In the genomic region with DNA sequence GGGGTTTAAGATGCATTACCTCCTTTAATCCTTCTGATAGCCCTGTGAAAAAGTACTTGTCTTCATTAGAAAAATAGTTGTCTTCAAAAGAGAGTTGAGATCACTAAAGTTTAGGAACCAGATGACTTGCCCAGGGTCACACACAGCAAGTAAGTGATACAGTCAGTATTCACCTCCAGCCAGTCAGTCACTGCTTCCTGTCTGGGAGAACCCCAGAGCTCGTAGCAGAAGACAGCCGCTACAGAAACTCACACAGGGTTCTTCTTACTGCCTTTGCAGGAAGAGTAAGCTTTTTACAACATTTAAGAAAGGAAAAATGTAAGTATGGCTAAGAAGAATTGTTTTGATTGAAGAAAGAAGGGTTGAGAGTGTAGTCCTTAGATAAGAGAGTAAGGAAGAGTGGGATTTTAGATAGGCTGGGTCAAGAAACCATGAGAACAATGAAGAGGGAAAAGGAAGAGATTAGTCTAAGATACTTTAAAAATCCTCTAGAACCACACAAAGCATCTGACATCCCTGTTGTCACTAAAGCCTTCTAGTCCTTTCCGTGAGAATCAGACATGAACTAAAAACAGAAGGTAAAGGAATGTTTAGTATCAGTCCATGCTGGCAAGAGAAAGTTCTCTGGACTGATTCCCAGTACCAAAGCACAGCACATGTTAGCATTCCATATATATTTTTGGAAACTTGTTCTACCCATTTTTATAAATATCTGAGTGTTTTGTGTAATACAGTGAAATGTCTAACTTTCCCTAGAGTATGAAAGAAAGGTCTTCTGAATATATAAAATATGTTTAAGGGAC, we compare ENCODE assay signal across 11 mouse cellular contexts. TPM values are rescaled to one million over a fixed set of nuclear protein-coding genes. Genes with fewer than 3 reads are reported as not detected.
A peak's percentile ranks its signal among the peaks of the same experiment; 100 is the strongest.
DNase-seq lines count a peak whose midpoint lies in the region; ATAC-seq and TF ChIP-seq lines count a peak whose summit lies in the region.
"Had no signal": no experiment of that assay in that cellular context is flagged by ENCODE, and none has a peak within 500 bp of the region (broad histone marks: within the 10 kb centered on the region; RNA-seq: fewer than 3 reads in every experiment).

No protein-coding gene starts in this region.

- H3K9ac ChIP-seq in MEL (ENCODE audit: control insufficient read depth, low read depth, low read length, poor library complexity, severe bottlenecking): no peak overlapping the region
- H3K9ac ChIP-seq: embryonic facial prominence, embryonic 13.5 days had no signal

- H3K27me3 ChIP-seq in MEL (ENCODE audit: control insufficient read depth in 1 of 2, insufficient read depth in 2 of 2, low read length in 2 of 2): no peaks in the 10 kb centered on the region
- H3K27me3 ChIP-seq: embryonic facial prominence, embryonic 13.5 days had no signal

- peak; percentile 41 to 64; a peak in 2 of 4 replicates for TF ChIP-seq EP300 in MEL (IDR thresholded peaks at IDR 0.05; ENCODE audit: low read depth in 1 of 2, low read length in 2 of 2)

- no peak for TF ChIP-seq RAD21 in MEL (IDR thresholded peaks at IDR 0.05; ENCODE audit: low read depth, low read length)

- no peaks in the 10 kb centered on the region for H3K9me3 ChIP-seq in MEL (replicated peaks; ENCODE audit: insufficient read depth, low read length)
- H3K9me3 ChIP-seq: embryonic facial prominence, embryonic 13.5 days had no signal

- ATAC-seq in frontal cortex, adult (ENCODE audit: low TSS enrichment): peak; percentile 87

- no peaks in the 10 kb centered on the region for H3K79me2 ChIP-seq in MEL (ENCODE audit: control insufficient read depth, insufficient read depth, low read length, poor library complexity)

- H3K4me1 ChIP-seq in MEL (ENCODE audit: control insufficient read depth in 1 of 2, insufficient read depth in 2 of 2, low read length in 2 of 2): no peaks in the 10 kb centered on the region
- H3K4me1 ChIP-seq: embryonic facial prominence, embryonic 13.5 days had no signal

- TF ChIP-seq POLR2A in MEL (IDR thresholded peaks at IDR 0.05; ENCODE audit: control insufficient read depth in 1 of 2, insufficient read depth in 1 of 2, low read depth in 1 of 2, low read length in 2 of 2, poor library complexity in 1 of 2): no peak

- peak overlapping the region; percentile 45 for H3K27ac ChIP-seq in left cerebral cortex, adult 2 months
- no peak overlapping the region for H3K27ac ChIP-seq in MEL (ENCODE audit: control insufficient read depth, low read depth, low read length)
- H3K27ac ChIP-seq: embryonic facial prominence, embryonic 13.5 days had no signal

- DNase-seq in frontal cortex, postnatal 10 days (ENCODE audit: low spot score in 2 of 2): no peak
- DNase-seq in left cerebral cortex, adult 2 months (ENCODE audit: extremely low spot score in 1 of 2, low spot score in 2 of 2): no peak
- DNase-seq in left cerebral cortex, postnatal 36 days (ENCODE audit: low spot score in 2 of 2): no peak
- no peak for DNase-seq in MEL (ENCODE audit: low read depth, low spot score)
- peak; percentile 48 to 50 for DNase-seq in heart, postnatal 10 days
- DNase-seq in spleen, postnatal 4 days (ENCODE audit: low spot score in 2 of 2): no peak
- DNase-seq in urinary bladder, postnatal 25 days (ENCODE audit: low spot score): no peak
- DNase-seq: adrenal gland, postnatal 36 days; gastrocnemius, postnatal 10 days had no signal

- no peak for TF ChIP-seq CTCF in left cerebral cortex, adult 2 months (IDR thresholded peaks at IDR 0.05)
- TF ChIP-seq CTCF in MEL (IDR thresholded peaks at IDR 0.05 in 2 of 3, conservative IDR thresholded peaks at IDR 0.05 in 1 of 3; ENCODE audit: control insufficient read depth in 1 of 3, insufficient read depth in 1 of 3, low read depth in 2 of 3, low read length in 3 of 3, poor library complexity in 1 of 3, severe bottlenecking in 1 of 3): no peak

- H3K4me3 ChIP-seq in left cerebral cortex, adult 2 months: no peak overlapping the region
- no peak overlapping the region for H3K4me3 ChIP-seq in MEL (ENCODE audit: control insufficient read depth in 1 of 2, insufficient read depth in 1 of 2, low read depth in 2 of 2, low read length in 2 of 2)
- H3K4me3 ChIP-seq: embryonic facial prominence, embryonic 13.5 days had no signal

- H3K36me3 ChIP-seq in MEL (ENCODE audit: control insufficient read depth in 1 of 2, insufficient read depth in 2 of 2, low read length in 2 of 2): peaks cover 2 to 8% of the 10 kb centered on the region in 2 experiments

- intact Hi-C loops in left cerebral cortex, adult 2 months (cut with DNase I): no loop called here
- intact Hi-C loops in left cerebral cortex, postnatal 36 days (cut with DNase I): no loop called here
- intact Hi-C loops in heart, postnatal 10 days (cut with DNase I): no loop called here

TF ChIP-seq in MEL, 35 proteins besides CTCF, POLR2A, EP300 and RAD21:
- TF ChIP-seq TAL1 (IDR thresholded peaks at IDR 0.05; ENCODE audit: low read length): peak; percentile 27; the same call in 1 of the 2 replicates
- peak; percentile 66 for TF ChIP-seq TCF12 (IDR thresholded peaks at IDR 0.05; ENCODE audit: low read depth, low read length)
- TF ChIP-seq USF1 (IDR thresholded peaks at IDR 0.05; ENCODE audit: low read depth, low read length): no peak
- TF ChIP-seq GATA1 (IDR thresholded peaks at IDR 0.05; ENCODE audit: low read depth, low read length): peak; percentile 50
- peak; percentile 42; the same call in 1 of the 2 replicates for TF ChIP-seq RCOR1 (IDR thresholded peaks at IDR 0.05; ENCODE audit: low read depth, low read length)
TF ChIP-seq in MEL: peak in this region for 4.

RNA-seq across cellular contexts. Expression of gene Atg16l2, which starts 34.4 kb away (rescaled TPM):
- total RNA-seq in left cerebral cortex, adult 2 months (2021): 10 to 100 TPM; 67.5 to 67.8 TPM
- 10 to 100 TPM; 52.7 to 55.5 TPM for total RNA-seq in left cerebral cortex, postnatal 36 days (2021)
- total RNA-seq in MEL (2012; rRNA removed): 7.1 and 7.9 TPM in 2 replicates
- 1 to 10 TPM in 1 of 2 experiments, not detected in 1; 8.8 TPM for polyA plus RNA-seq in MEL (2012; ENCODE audit: insufficient read depth in 1 of 2, insufficient read length in 2 of 2, low read depth in 1 of 2, low replicate concordance in 2 of 2, missing spikeins in 1 of 2)
- total RNA-seq in heart, postnatal 10 days (2021): 10 to 100 TPM; 11.4 to 13.7 TPM

RNA-seq across cellular contexts. Expression of gene Stard10, which starts 49.2 kb away (rescaled TPM):
- 10 to 100 TPM; 81.7 to 84.3 TPM for total RNA-seq in left cerebral cortex, adult 2 months (2021)
- 10 to 100 TPM; 75.7 to 85.6 TPM for total RNA-seq in left cerebral cortex, postnatal 36 days (2021)
- 6.6 and 9.3 TPM in 2 replicates for total RNA-seq in MEL (2012; rRNA removed)
- 10 to 100 TPM in 1 of 2 experiments, not detected in 1; 17.9 TPM for polyA plus RNA-seq in MEL (2012; ENCODE audit: insufficient read depth in 1 of 2, insufficient read length in 2 of 2, low read depth in 1 of 2, low replicate concordance in 2 of 2, missing spikeins in 1 of 2)
- 10 to 100 TPM; 22.1 to 32.3 TPM for total RNA-seq in heart, postnatal 10 days (2021)

Comparison
In these comparisons a context has a peak if more than half of its experiments do, and no peak if none do; other contexts are left out.
1. DNase-seq: peak in heart, postnatal 10 days (2 of 2); none in frontal cortex, postnatal 10 days (0 of 2), left cerebral cortex, adult 2 months (0 of 2), left cerebral cortex, postnatal 36 days (0 of 2), MEL (single experiment), spleen, postnatal 4 days (0 of 2) and urinary bladder, postnatal 25 days (single experiment).